Mouse (Mus musculus) erythroid progenitor cell, adult 5-6 weeks (primary cell): ENCODE data around the gene Mri1. TPM values are rescaled to one million over a fixed set of nuclear protein-coding genes. Genes with fewer than 3 reads are reported as not detected.

Source experiments
- ATAC-seq: replicated peaks from 2 replicates; pipeline ENCODE4 v1.8.0; 2016; ENCODE audit warnings: moderate number of reproducible peaks, mild to moderate bottlenecking, moderate TSS enrichment, inconsistent platforms; ENCODE audit not compliant: poor library complexity, low FRiP score, severe bottlenecking
- total RNA-seq, 2 experiments: library from RNA; stranded (forward) in 1 of 2; stranded (reverse) in 1 of 2; fragments of 150-400 nt in 1 of 2; fragments of 186-747, 209-891 nt in 1 of 2; gene quantifications; 2 replicates each; pipeline versions ENCODE4 v1.2.3 to v1.2.4; 2015 to 2017; ENCODE audit warnings: low replicate concordance in 2 of 2

Gene Mri1
- total RNA-seq, 2 experiments from 2014 or later, result 4.8 to 6.7 TPM

DNA sequence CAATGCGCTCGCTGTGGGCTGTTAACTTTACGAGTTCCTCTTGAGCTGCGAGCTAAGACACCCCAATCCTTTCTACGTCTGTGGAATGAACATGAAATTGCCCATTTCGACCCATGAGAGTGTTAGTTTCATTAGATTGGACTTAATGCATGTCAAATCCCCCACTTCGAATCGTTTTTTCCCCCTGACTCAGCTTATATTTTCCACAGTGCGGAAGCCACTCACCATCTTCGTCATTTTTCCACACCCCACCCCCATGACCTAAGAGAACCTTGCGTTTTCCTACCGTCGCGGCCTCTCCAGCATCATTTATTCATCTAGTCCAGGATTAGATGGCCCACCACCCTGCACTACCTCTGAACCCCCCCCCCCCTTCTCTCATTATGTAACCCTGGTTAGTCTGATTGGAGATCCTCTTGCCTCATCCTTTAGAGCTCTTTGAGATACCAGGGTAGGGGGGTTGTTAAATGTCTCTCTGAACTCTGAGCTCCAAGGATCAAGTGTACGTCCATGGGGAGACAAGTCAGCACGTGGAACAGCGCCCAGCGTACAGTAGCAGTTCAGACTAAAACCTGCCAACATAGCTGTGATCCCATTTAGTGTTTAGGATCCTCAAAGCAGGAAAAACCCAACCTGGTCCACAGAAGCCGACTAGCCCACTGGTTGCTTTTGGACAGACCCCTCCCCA is 19.4 kb downstream of the Mri1 start:
- 0 out of 2 replicates have a peak, but pooled peaks have one; percentile 1 for ATAC-seq

DNA sequence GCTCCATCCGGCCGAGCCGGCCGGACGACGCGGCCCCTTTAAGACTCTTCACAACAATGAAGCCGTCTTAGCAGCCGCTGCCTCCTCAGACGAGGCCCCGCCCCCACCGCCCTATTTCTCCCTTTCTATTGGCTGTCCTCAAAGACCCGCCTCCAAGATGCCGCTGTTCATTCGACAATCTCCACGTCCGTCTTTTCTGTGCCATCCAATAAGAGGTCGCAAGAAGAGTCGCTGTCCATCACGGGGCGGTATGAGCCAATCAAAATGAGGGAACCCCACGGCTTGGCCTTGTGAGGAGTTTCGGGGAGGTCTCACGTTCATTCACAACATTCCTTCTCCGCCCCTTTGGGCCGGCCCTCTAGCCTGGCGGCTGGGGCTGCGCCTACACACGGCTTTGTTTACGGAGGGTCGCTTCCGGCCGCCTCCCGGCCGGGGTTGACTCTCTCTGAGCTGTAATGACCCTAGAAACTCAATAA is 20.1 kb downstream of the Mri1 start, which contains the start of gene Zswim4:
Gene Zswim4 (minus strand): TSS at position 58 of the 476 bp plus-strand sequence.
- ATAC-seq, result peak; percentile 97

DNA sequence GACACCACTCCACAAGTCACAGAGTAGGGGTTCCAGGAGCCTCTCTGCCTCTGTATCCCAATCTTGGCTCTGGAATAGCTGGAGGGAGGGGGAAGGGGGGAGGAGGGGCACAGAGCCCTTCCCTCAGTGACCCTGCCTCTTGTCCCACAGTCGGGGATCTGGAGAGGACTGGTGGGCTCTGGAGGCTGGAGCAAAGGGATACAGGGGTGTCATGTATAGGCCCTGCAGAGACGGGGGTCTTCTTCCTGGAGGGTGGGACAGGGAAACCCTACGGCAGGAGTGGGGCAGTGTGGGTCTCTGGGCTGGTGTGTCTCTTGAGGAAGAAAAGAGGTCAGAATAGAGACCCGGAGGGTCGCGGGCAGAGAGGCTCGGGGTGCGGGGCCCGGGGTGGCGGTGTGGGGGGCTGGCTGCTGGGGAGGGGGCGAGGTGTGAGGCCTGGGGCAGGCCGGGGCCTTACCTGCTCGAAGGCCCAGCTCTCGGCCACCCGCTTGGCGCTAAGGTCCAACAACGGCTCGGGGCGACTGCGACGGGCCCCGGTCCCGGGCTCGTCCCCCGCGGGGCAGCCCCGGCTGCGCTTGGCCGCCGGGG is 20.6 kb downstream of the Mri1 start:
- no peak for ATAC-seq

DNA sequence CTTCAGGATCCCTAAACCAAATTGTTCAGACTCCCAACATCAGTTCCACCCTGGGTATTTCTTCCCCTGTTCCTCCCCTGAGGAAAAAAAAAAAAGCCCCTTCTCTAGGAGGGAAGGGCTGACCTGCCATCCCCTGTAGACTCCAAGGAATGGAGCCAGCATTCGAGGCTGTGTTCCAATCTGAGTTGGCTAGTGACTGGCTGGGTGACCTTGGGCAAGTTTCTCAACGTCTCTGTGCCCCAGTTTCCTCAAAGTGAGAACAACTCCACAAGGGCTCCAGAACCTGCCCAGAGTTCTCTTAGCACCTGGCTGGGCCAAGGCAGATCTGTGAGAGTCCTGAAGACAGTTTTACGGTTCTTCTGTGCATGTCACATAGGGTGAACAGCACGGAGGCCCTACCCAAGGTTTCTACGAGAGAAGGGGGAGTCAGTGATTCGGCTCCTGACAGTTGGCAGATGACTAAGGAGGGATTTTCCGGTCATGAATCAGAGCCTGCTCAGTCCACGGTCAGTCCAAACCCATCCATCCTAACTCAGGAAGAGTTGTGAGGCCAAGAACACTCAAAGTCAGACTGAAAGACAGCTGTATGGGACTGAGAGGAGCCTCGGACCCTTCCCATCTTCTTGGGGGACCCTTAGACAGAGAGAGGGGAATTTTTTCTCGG is 21.2 kb downstream of the Mri1 start:
- no peak for ATAC-seq

DNA sequence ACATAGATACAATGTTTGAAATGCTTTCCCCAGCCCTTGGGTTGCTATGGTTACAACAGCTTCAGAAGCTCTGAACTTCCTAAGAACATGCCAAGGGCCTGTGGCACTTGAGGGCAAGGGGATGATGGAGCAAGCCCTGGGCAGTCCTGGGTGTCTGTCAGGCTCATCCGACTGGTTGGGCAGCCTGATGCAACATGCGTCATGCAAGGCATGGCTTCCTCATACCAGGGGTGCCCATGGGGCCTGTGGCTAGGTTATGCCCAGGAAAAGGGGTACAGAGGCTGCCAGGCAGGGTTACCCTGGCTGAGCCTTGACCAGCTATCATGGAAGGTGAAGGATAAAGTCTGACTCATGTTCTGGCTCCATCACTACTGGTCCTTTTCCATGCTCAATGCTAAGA is 24.1 kb downstream of the Mri1 start:
- no peak for ATAC-seq

DNA sequence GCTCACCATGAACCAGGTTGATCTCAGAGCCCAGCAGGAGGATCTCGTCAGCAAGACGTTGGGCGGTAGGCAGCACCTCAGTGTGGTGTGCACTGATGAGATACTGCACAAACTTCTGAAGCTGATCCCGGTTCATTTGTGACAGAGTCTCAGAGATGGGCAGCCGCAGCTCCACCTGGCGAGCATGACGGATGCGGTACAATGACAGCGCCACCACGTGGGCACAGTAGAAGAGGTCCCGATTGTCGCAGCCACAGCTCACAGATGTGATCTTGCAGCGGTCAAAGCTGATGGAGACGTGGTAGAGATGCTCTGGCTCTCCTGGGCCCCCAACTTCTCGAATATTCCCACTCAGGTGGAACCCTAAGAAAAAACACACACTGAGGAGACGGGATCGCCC is 26.4 kb downstream of the Mri1 start:
- no peak for ATAC-seq

DNA sequence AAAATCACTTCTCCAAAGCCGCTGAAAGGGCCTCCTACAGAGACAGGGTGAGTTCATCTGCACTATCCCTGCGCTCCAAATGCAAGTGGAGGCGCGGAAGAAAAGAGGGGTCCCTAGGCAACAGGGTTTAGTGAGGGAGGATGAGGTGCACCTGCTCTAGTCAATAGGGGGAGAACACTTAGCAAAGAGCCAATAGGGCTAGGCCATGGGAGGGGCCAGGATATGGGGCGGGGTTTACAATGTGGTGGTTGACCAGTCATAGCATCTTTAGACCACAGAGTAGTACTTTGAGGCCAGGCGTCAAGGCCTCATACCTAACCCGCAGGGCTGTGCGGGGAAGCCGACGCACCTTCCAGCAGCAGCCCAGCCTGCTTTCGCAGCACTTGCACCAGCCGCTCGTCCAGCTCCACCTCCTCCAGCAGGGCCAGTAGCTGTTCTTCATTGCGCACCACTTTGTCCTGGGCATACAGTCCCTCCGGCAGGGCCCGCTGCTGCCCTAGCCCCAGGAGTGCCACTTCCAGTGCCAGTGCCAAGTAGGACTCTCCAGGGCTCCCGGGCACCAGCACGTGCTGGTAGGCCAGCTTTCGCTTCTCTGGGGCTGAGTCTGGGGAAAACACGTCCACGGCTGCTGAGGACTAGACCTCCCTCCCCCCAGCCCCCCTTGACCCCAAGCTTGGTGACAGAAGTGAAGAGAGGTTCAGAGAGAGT is 33.6 kb downstream of the Mri1 start:
- no peak for ATAC-seq

DNA sequence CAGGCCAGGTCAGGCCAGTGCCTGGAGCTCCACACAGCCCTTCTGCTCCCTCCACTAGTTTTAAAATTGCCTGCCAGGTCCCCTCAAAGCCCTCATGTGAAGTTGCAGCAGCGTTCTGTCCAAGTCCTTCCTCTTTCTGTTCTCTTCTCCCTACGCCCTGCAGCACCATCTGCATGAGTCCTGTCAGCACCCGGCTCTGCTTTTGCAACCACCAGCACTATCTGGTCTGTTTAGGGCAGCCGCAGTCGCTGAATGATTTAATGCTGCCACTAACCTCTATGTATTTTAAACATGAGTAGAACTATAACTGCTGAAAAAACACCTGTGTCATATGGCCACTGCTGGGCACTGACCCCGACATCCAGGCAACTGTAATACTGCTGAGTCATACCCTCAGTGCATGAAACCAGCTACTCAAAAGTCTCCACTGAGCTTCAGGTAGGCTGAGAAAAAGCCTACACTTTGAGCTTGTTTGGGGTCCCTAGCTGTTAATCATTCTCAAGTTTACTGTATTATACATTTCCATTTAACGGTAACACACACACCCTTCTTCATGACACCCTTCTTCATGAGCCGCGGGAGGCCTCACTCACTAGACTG is 34.5 kb downstream of the Mri1 start:
- no peak; the same call in 1 of the 2 replicates for ATAC-seq

DNA sequence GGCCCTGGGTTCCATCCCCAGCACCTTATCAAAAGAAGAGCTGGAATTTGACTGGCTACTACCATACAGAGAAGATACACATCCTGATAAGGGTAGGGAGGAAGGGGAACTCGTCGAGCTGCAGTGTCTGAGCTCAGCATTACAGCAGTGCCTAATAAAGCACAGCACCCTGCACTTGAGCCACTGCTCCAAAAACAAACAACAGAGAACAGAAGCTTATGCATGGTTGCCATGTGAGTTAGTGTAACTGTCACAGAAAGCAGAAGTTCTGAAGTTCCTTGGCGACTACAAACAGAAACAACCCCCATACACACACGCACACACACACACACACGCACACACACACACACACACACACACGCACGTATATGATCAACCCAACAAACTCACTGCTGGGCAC is 37.0 kb downstream of the Mri1 start:
- no peak for ATAC-seq

DNA sequence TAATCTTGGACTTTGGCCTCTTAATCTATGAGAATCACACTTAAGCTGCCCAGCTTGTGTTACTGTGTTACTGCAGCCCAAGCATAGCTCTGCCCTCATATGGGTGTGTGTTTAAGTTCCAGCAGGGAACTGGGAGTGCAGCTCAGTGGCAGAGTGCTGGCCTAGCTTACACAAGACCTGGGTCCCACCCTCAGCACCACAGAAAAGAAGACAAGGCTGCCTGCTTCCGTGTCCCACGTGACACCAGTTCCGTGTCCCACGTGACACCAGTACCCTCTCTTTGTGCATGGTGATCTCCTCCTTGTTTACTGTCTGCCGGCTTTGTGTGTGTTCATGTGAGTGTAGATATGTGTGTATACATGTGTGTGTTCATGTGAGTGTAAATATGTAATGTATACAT is 39.0 kb downstream of the Mri1 start:
- ATAC-seq, result no peak

DNA sequence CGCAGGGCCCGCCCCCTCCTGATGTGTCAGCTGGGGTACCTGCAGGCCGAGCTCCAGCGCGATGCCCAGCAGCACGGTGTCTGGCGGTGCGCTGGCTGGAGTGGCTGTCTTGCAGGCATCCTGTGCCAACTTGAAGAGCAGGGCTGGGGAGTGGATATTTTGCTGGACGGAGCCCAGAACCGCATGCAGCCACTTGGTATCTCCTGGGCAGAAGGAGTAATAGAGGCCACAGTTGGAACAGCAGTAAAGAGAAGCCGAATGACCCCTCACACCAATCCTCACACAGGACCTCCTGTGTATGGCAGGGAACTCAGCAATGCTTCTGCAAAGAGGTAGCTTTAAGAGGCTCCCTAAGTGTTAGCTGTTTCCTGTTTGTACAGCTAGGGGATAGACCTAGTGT is 39.9 kb downstream of the Mri1 start:
- no peak for ATAC-seq

DNA sequence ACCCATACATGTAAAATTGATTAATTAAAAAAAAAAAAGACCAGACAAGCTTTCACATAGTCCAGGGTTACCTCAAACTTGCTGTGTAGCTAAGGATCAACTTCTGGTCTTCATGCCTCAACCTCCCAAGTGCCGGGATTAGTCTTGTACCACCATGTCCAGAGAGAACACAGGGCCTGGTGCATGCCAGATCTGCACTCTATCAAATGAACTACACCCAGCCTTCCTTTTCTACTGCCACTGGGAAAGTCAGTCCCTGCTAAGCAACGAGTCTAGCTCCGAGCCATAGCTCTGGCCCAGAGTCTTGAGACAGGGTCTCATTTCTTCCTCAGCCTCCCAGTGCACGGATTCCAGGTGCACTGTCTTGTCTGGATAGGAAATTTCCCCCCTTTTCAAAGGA is 43.8 kb downstream of the Mri1 start:
- ATAC-seq, result no peak

DNA sequence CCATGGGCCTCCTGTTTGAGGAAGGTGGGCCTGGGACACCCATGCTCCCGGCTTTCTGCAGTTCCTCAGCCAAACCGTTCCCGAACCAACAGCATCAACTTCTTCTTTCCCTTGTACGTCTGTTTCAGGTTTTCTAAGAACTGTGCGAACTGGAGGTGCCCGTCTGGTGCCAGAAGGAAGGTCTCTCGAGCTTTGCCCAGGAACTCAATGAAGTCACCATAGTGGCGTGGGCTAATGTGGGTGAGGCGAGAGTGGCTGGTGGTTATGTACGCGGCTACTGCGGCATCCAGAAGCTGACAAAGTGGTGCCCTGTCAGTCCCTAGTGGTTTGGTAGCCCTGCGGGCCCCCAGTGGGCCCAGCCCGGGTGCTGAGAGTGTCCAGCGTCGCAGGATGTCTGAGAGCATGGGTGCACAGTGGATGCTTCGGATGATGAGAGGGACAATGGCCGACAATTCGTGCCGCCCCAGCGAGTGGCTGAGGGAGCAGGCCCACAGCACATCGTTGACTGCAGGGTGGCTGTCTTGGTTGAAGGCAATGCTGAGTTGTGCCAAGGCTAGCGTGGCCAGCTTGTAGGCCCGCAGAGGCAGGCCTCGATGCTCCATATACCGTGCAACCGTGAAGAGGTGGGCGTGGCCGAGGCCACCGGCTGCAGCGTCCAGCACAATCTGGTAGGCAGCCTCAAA is 45.1 kb downstream of the Mri1 start:
- no peak for ATAC-seq

DNA sequence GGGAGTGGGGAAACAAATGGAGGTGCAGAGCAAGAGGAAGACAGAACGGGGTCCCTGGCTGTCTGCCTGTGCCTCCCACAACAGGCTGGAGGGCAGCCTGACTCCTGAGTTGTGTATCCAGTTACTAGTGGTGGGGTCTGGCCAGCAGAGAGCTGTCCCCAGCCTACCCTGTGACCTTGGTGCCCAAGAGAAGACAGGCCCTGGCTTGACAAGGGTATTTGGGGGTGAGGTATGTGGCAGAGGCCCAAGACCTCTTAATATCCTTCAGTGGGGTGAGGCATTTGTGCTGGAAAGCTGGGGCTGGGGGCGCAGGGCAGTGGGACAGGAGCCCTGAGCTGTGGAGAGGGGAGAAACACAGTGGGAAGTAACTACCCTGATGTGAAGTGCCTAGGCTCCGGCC is 45.9 kb downstream of the Mri1 start:
- no peak for ATAC-seq

DNA sequence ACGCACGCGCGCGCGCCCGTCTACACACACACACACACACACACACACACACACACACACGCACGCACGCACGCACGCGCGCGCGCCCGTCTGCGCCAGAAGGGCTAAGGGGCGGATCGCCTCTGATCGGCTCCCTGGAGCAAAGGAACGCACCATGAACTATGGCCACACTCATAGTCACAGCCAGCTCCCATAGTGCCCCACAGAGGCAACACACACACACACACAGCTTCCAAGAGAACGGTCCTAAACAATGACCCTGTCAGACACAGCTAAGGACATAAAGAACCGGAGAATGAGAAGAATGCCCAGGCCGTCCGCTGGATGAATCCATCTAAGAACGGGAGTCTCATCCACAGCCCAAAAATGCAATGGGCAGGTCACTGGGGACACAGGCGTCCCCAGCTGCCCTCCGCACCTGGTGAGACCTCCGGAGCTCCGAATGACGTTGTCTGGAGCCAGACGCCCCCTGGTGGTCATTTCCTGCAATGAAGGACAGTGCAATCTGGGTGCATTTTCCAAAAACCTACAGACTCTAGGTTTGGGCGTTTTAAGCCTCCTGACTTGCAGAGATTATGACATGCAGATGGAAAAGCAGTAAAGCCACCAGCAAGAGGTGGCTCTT is 46.8 kb downstream of the Mri1 start:
- peak; percentile 73 for ATAC-seq

DNA sequence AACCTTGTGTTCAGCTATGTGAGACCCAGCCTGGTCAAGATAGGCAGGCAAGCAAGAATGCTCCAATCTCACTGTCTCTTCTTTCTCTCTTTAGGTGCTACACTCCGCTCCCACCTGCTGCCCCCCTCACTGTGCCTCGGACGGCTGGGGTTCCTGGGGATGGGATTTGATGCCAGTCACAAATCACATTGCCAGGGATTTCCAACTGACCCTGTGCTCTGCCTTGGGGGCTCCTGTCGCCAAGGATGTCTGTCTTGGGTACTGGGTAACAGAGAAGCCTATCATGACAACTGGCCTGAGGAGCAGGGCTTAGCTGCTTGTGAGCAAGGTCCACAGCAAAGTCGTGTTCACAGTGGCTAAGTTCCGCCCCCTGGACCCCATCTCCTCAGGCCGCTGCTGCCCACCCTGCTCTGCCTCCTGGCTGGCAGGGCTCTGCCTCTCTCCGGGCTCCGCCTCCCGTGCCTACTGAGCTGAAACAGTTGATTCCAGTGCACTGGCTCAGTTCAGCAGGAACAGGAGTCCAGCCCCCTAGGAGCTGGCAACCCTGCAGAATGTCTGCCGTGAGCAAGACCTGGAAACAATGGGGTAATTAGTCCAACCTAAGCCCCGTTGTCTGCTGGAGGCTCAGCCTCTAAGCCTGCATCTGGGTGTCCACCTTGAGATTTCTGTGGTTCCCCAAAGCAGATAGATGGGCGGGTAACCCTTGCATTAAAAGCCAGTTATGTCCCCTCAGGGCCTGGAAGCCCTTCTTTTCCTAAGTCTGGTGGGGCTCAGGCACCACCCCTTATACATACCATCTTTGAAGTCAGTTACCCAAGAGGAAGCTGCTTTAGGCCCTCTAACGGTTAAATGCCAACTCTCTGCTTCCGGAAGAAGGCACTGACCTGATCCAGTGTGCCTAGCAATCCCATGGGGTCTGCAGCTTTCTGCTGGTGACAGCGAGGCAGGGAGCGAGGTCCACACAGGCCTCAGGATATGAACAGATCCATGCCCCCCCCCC is 48.4 kb downstream of the Mri1 start:
- ATAC-seq, result no peak

DNA sequence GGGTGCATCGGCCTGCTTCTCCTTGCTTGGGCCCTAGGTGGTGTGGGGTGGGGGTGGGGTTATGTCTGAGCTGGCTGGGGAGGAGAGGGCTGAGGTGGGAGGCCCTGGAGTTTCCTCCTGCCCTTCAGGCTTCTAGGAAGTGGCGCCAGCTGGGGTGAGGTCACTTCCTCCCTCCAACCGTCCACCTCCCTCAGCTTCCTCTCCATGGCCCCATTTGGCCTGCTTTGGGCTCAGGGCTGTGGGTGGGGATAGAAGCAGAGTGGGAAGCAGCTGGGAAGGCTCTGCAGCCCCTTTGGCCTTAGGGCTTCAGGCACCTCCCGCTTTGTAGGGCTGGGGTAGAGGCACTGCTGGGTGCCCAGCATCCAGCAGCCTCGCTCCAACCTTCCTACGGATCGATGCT is 49.3 kb downstream of the Mri1 start:
- ATAC-seq, result no peak

DNA sequence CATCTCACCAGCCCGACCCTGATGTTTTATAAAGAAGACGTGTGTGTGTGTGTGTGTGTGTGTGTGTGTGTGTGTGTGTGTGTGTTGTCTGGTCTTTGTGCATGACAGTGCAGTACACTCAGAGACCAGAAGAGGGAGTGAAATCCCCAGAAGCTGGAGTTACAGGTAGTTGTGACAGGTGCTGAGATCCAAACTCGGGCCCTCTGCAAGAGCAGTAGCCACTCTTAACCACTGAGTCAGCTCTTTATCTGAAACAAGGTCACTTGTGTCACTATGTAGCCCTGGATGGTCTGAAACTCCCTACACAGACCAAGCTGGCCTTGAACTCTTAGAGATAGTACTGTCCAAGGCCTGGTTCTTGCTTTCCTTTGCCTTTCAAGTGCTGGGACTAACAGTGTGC is 50.5 kb downstream of the Mri1 start:
- no peak for ATAC-seq
